Mouse (Mus musculus) limb, embryonic 14.5 days (tissue): ENCODE measurements around the gene Elp1. TPM values are rescaled to one million over a fixed set of nuclear protein-coding genes. Genes with fewer than 3 reads are reported as not detected.

Experiments
- ATAC-seq: fragments of 200-750 bp; cut with Nextera tagmentation; 2 replicates; pipeline ENCODE4 v1.8.0; 2017; ENCODE audit warnings: low read depth, moderate number of reproducible peaks, moderate TSS enrichment; ENCODE audit not compliant: low FRiP score
- DNase-seq: peaks from one replicate; pipeline ENCODE4 v3.0.0-alpha.2; 2015; ENCODE audit warnings: low spot score
- H3K27ac ChIP-seq: fragments of 300-500 bp; sonication (generic); replicated peaks from 2 replicates; pipeline ENCODE4 v1.5.1; 2014; ENCODE audit warnings: low read depth, mild to moderate bottlenecking, low read length, moderate library complexity, mixed read lengths
- H3K27me3 ChIP-seq: fragments of 300-500 bp; sonication (generic); 2 replicates; pipeline ENCODE4 v1.6.1; 2014; ENCODE audit warnings: low read length, mixed read lengths; ENCODE audit not compliant: control insufficient read depth, insufficient read depth
- H3K36me3 ChIP-seq: fragments of 300-500 bp; sonication (generic); 2 replicates; pipeline ENCODE4 v1.6.1; 2014; ENCODE audit warnings: mild to moderate bottlenecking, low read length, moderate library complexity, mixed read lengths; ENCODE audit not compliant: control insufficient read depth, insufficient read depth
- H3K4me1 ChIP-seq: fragments of 300-500 bp; sonication (generic); 2 replicates; pipeline ENCODE4 v1.6.1; 2014; ENCODE audit warnings: antibody characterized with exemption, low read length, mixed read lengths; ENCODE audit not compliant: control insufficient read depth, insufficient read depth
- H3K4me2 ChIP-seq: fragments of 300-500 bp; sonication (generic); replicated peaks from 2 replicates; pipeline ENCODE4 v1.6.1; 2014; ENCODE audit warnings: low read depth, mild to moderate bottlenecking, low read length, moderate library complexity; ENCODE audit not compliant: severe bottlenecking
- H3K4me3 ChIP-seq: fragments of 300-500 bp; sonication (generic); replicated peaks from 2 replicates; pipeline ENCODE4 v1.5.1; 2014; ENCODE audit warnings: low read length
- H3K9ac ChIP-seq: fragments of 300-500 bp; sonication (generic); 2 replicates; pipeline ENCODE4 v1.6.1; 2014; ENCODE audit warnings: mild to moderate bottlenecking, low read depth, low read length, moderate library complexity; ENCODE audit not compliant: severe bottlenecking
- H3K9me3 ChIP-seq: fragments of 300-500 bp; sonication (generic); 2 replicates; pipeline ENCODE4 v1.6.1; 2016; ENCODE audit warnings: low read length; ENCODE audit not compliant: control insufficient read depth
- POLR2A ChIP-seq: fragments of 200-500 bp; IDR thresholded peaks from 2 replicates; pipeline ENCODE4 v1.8.0; 2012; ENCODE audit warnings: inconsistent platforms, mild to moderate bottlenecking, moderate library complexity, borderline replicate concordance; ENCODE audit not compliant: insufficient read depth, insufficient read length; ENCODE audit errors: extremely low read depth
- WGBS: fragments of 180-500 bp; shearing (Covaris S2); extraction: QIAGEN DNeasy Blood & Tissue Kit; methylation state at CpG from one replicate; pipeline ENCODE4 v1.1.7; 2014; 5-methylcytosine and 5-hydroxymethylcytosine counted together
- polyA plus RNA-seq, 2 experiments: library from polyadenylated mRNA; depleted of rRNA in 1 of 2; stranded (reverse) in 1 of 2; unstranded in 1 of 2; fragments of >200 nt; fragmentation: Nextera tagmentation in 1 of 2; extraction: Ambion mirVana in 1 of 2; gene quantifications; 2 replicates each; pipeline versions ENCODE4 v1.2.1 to v1.2.3; 2012 to 2014

Gene Elp1
- polyA plus RNA-seq, 2 experiments = 60.8 to 72.3 TPM

- TF ChIP-seq POLR2A = no peak
- peaks cover 10% of the 10 kb centered on the region for H3K36me3 ChIP-seq
- WGBS = 94% methylated on average over 20 of the region's 20 CpGs
These were observed 61.5 kb downstream of the Elp1 start for GRCm38 (mm10) chr4:56740611-56741010.

GRCm38 (mm10) chr4:56740020-56740485, 62.1 kb downstream of the Elp1 start, which contains the start of gene Gm26657:
Gene Gm26657 (plus strand): TSS chr4:56740070.
- no peak for ATAC-seq
- Histone ChIP-seq H3K9me3 (no peaks in the 10 kb centered on the region), H3K4me1 (no peaks in the 10 kb centered on the region), H3K36me3 (peaks cover 5% of the 10 kb centered on the region; the same call in 1 of the 2 replicates), H3K4me2 (no peak within 1 kb of the TSS), H3K9ac (no peak within 1 kb of the TSS), H3K4me3 (no peak within 1 kb of the TSS), H3K27ac (no peak within 1 kb of the TSS), H3K27me3 (no peaks in the 10 kb centered on the region)
- WGBS = 85% methylated on average over 18 of the region's 18 CpGs
- TF ChIP-seq POLR2A = no peak
- no peak for DNase-seq

More at GRCm38 (mm10) chr4:56740611-56741010, 61.5 kb downstream of the Elp1 start:
- DNase-seq = no peak
- H3K4me1 ChIP-seq = no peaks in the 10 kb centered on the region
- H3K4me3 ChIP-seq = no peak overlapping the region
- H3K27ac ChIP-seq = no peak overlapping the region
- no peaks in the 10 kb centered on the region for H3K27me3 ChIP-seq
- ATAC-seq = no peak
- no peak overlapping the region for H3K9ac ChIP-seq
- no peak overlapping the region for H3K4me2 ChIP-seq
- H3K9me3 ChIP-seq = no peaks in the 10 kb centered on the region

GRCm38 (mm10) chr4:56725839-56726238, 76.3 kb downstream of the Elp1 start:
- Histone ChIP-seq H3K9me3 (no peaks in the 10 kb centered on the region), H3K4me3 (no peak overlapping the region), H3K27me3 (no peaks in the 10 kb centered on the region), H3K36me3 (no peaks in the 10 kb centered on the region), H3K4me2 (no peak overlapping the region), H3K9ac (no peak overlapping the region), H3K27ac (no peak overlapping the region), H3K4me1 (no peaks in the 10 kb centered on the region)
- ATAC-seq (no peak), DNase-seq (no peak)
- no peak for TF ChIP-seq POLR2A
- WGBS = 62% methylated on average over 8 of the region's 8 CpGs

- ATAC-seq (no peak), DNase-seq (no peak)
- peaks cover 12% of the 10 kb centered on the region; the same call in 1 of the 2 replicates for H3K4me1 ChIP-seq
- no peaks in the 10 kb centered on the region for H3K36me3 ChIP-seq
- no peak for TF ChIP-seq POLR2A
- H3K9me3 ChIP-seq = no peaks in the 10 kb centered on the region
- no peak overlapping the region for H3K4me3 ChIP-seq
- no peak overlapping the region for H3K27ac ChIP-seq
- WGBS = 89% methylated on average over 6 of the region's 6 CpGs
- no peak overlapping the region for H3K4me2 ChIP-seq
- no peak overlapping the region for H3K9ac ChIP-seq
- no peaks in the 10 kb centered on the region for H3K27me3 ChIP-seq
These were observed 78.9 kb downstream of the Elp1 start for GRCm38 (mm10) chr4:56723237-56723636.

GRCm38 (mm10) chr4:56722346-56722745, 79.8 kb downstream of the Elp1 start:
- WGBS = 77% methylated on average over 6 of the region's 6 CpGs

More at GRCm38 (mm10) chr4:56722346-56722745, 79.8 kb downstream of the Elp1 start:
- DNase-seq (no peak), ATAC-seq (no peak)
- Histone ChIP-seq H3K9ac (no peak overlapping the region), H3K4me1 (peaks cover 12% of the 10 kb centered on the region; the same call in 1 of the 2 replicates), H3K9me3 (no peaks in the 10 kb centered on the region), H3K4me2 (no peak overlapping the region), H3K27me3 (no peaks in the 10 kb centered on the region), H3K27ac (no peak overlapping the region), H3K4me3 (no peak overlapping the region), H3K36me3 (no peaks in the 10 kb centered on the region)
- no peak for TF ChIP-seq POLR2A
